Mouse (Mus musculus): ENCODE data around the gene Dnah11.

- TF ChIP-seq POLR2A (IDR thresholded peaks at IDR 0.05; ENCODE audit: extremely low read depth, insufficient read depth, low read length), result no peak
- TF ChIP-seq CTCF (IDR thresholded peaks at IDR 0.05; ENCODE audit: extremely low read depth, insufficient read depth, low read length), result no peak
These were observed 203.9 kb downstream of the Dnah11 start for GRCm38 (mm10) chr12:117994938-117995337.

Measured in cortical plate, adult 2 months (tissue).